Mouse (Mus musculus) myocyte (in vitro differentiated cells): ENCODE results near the gene Zfyve27. TPM values are rescaled to one million over a fixed set of nuclear protein-coding genes. Genes with fewer than 3 reads are reported as not detected.
A peak's percentile ranks its signal among the peaks of the same experiment; 100 is the strongest.

Experiments
- H3K27me3 ChIP-seq: one replicate; pipeline ENCODE4 v1.6.1; 2011; ENCODE audit not compliant: control insufficient read depth, insufficient read depth, insufficient read length
- H3K36me3 ChIP-seq: one replicate; pipeline ENCODE4 v1.6.1; 2011; ENCODE audit not compliant: control insufficient read depth, insufficient read depth
- H3K4me2 ChIP-seq: one replicate; pipeline ENCODE4 v1.6.1; 2011; ENCODE audit warnings: low read depth, control low read depth
- H3K4me3 ChIP-seq: one replicate; pipeline ENCODE4 v1.5.1; 2011; ENCODE audit warnings: mild to moderate bottlenecking, control low read depth, moderate library complexity
- H3K79me2 ChIP-seq: one replicate; pipeline ENCODE4 v1.6.1; 2011; ENCODE audit not compliant: control insufficient read depth, insufficient read depth
- H3ac ChIP-seq: one replicate; pipeline ENCODE4 v1.6.1; 2011; ENCODE audit not compliant: control insufficient read depth, insufficient read length
- CEBPB ChIP-seq: IDR thresholded peaks from 2 replicates; pipeline ENCODE4 v1.6.1; 2011; ENCODE audit warnings: mild to moderate bottlenecking, moderate library complexity; ENCODE audit not compliant: poor library complexity, insufficient read depth, severe bottlenecking
- E2F4 ChIP-seq: IDR thresholded peaks from one replicate; pipeline ENCODE4 v1.6.1; 2011; ENCODE audit warnings: mild to moderate bottlenecking, control low read depth, moderate library complexity; ENCODE audit not compliant: insufficient read depth
- MAX ChIP-seq: IDR thresholded peaks from one replicate; pipeline ENCODE4 v1.6.1; 2011; ENCODE audit warnings: low read depth, mild to moderate bottlenecking, control low read depth
- MYOD1 ChIP-seq, 3 experiments: IDR thresholded peaks; one replicate each; pipeline ENCODE4 v1.6.1; 2011; ENCODE audit warnings: control low read depth in 2 of 3, low read depth in 2 of 3, mild to moderate bottlenecking in 2 of 3, moderate library complexity in 1 of 3; ENCODE audit not compliant: insufficient read length in 2 of 3, control insufficient read depth in 1 of 3
- MYOG ChIP-seq, 3 experiments: IDR thresholded peaks; one replicate each; pipeline ENCODE4 v1.6.1; 2011; ENCODE audit warnings: control low read depth in 2 of 3, low read depth in 2 of 3, mild to moderate bottlenecking in 2 of 3; ENCODE audit not compliant: insufficient read length in 2 of 3, control insufficient read depth in 1 of 3, insufficient read depth in 1 of 3
- POLR2A ChIP-seq: IDR thresholded peaks from one replicate; pipeline ENCODE4 v1.6.1; 2011; ENCODE audit warnings: low read depth, mild to moderate bottlenecking, control low read depth, moderate library complexity; ENCODE audit not compliant: insufficient read length
- POLR2AphosphoS2 ChIP-seq: IDR thresholded peaks from one replicate; pipeline ENCODE4 v1.6.1; 2011; ENCODE audit warnings: low read depth, control low read depth; ENCODE audit not compliant: insufficient read length
- REST ChIP-seq: IDR thresholded peaks from one replicate; pipeline ENCODE4 v1.6.1; 2011; ENCODE audit warnings: mild to moderate bottlenecking, control low read depth, moderate library complexity; ENCODE audit not compliant: insufficient read depth, insufficient read length
- SRF ChIP-seq: IDR thresholded peaks from one replicate; pipeline ENCODE4 v1.6.1; 2011; ENCODE audit warnings: low read depth; ENCODE audit not compliant: control insufficient read depth, insufficient read length
- TCF12 ChIP-seq: IDR thresholded peaks from one replicate; pipeline ENCODE4 v1.6.1; 2011; ENCODE audit warnings: mild to moderate bottlenecking, control low read depth; ENCODE audit not compliant: poor library complexity, insufficient read depth, severe bottlenecking
- TCF3 ChIP-seq: IDR thresholded peaks from one replicate; pipeline ENCODE4 v1.6.1; 2011; ENCODE audit warnings: low read depth, control low read depth; ENCODE audit not compliant: insufficient read length
- USF1 ChIP-seq: IDR thresholded peaks from one replicate; pipeline ENCODE4 v1.6.1; 2011; ENCODE audit warnings: low read depth, mild to moderate bottlenecking, control low read depth, moderate library complexity
- polyA plus RNA-seq: library from polyadenylated mRNA; unstranded; fragments of >200 nt; fragmentation: generic; extraction: Trizol; gene quantifications from one replicate; pipeline ENCODE4 v1.2.1, GENCODE M21; 2012; ENCODE audit warnings: missing spikeins

Zfyve27 gene
- polyA plus RNA-seq, 1 experiment = 22.4 TPM

- Histone ChIP-seq H3K79me2 (no peaks in the 10 kb centered on the region), H3K27me3 (no peaks in the 10 kb centered on the region), H3ac (no peak overlapping the region), H3K4me3 (no peak overlapping the region), H3K4me2 (no peak overlapping the region), H3K36me3 (no peaks in the 10 kb centered on the region)
- no peak for TF ChIP-seq CEBPB
- TF ChIP-seq E2F4 = no peak
Observed at GRCm38 (mm10) chr19:42157493-42158237, 6.1 kb upstream of the Zfyve27 start.

GRCm38 (mm10) chr19:42158246-42159017 lies 5.3 kb upstream of the Zfyve27 start:
- TF ChIP-seq SRF (no peak), USF1 (no peak), E2F4 (no peak), TCF3 (no peak), TCF12 (no peak), MYOG (IDR thresholded peaks at IDR 0.05; ENCODE audit: control insufficient read depth in 1 of 3, insufficient read depth in 1 of 3, insufficient read length in 2 of 3, low read depth in 2 of 3) (no peak), POLR2A (no peak), MYOD1 (IDR thresholded peaks at IDR 0.05; ENCODE audit: control insufficient read depth in 1 of 3, insufficient read length in 2 of 3, low read depth in 2 of 3) (no peak), CEBPB (no peak), POLR2AphosphoS2 (no peak), MAX (no peak), REST (no peak)
- no peak overlapping the region for H3K4me2 ChIP-seq
- no peak overlapping the region for H3ac ChIP-seq
- H3K27me3 ChIP-seq = no peaks in the 10 kb centered on the region
- no peak overlapping the region for H3K4me3 ChIP-seq
- H3K36me3 ChIP-seq = no peaks in the 10 kb centered on the region
- no peaks in the 10 kb centered on the region for H3K79me2 ChIP-seq

GRCm38 (mm10) chr19:42164188-42164587 lies 437 bp downstream of the Zfyve27 start:
- no peak overlapping the region for H3K4me3 ChIP-seq
- no peaks in the 10 kb centered on the region for H3K79me2 ChIP-seq
- no peaks in the 10 kb centered on the region for H3K36me3 ChIP-seq
- H3ac ChIP-seq = no peak overlapping the region
- no peaks in the 10 kb centered on the region for H3K27me3 ChIP-seq
- H3K4me2 ChIP-seq = no peak overlapping the region
- no peak for TF ChIP-seq TCF3
- no peak for TF ChIP-seq REST
- no peak for TF ChIP-seq USF1
- no peak for TF ChIP-seq SRF
- TF ChIP-seq CEBPB = no peak
- no peak for TF ChIP-seq TCF12
- TF ChIP-seq MAX = no peak
- TF ChIP-seq MYOG (IDR thresholded peaks at IDR 0.05; ENCODE audit: control insufficient read depth in 1 of 3, insufficient read depth in 1 of 3, insufficient read length in 2 of 3, low read depth in 2 of 3) = no peak
- TF ChIP-seq MYOD1 (IDR thresholded peaks at IDR 0.05; ENCODE audit: control insufficient read depth in 1 of 3, insufficient read length in 2 of 3, low read depth in 2 of 3) = no peak
- TF ChIP-seq POLR2AphosphoS2 = no peak
- no peak for TF ChIP-seq E2F4
- no peak for TF ChIP-seq POLR2A

GRCm38 (mm10) chr19:42166130-42166529 lies 2.4 kb downstream of the Zfyve27 start:
- no peaks in the 10 kb centered on the region for H3K27me3 ChIP-seq

More at GRCm38 (mm10) chr19:42166130-42166529, 2.4 kb downstream of the Zfyve27 start:
- H3ac ChIP-seq = no peak overlapping the region
- no peaks in the 10 kb centered on the region for H3K36me3 ChIP-seq
- H3K4me3 ChIP-seq = no peak overlapping the region
- TF ChIP-seq USF1 (no peak), E2F4 (no peak), MYOG (IDR thresholded peaks at IDR 0.05; ENCODE audit: control insufficient read depth in 1 of 3, insufficient read depth in 1 of 3, insufficient read length in 2 of 3, low read depth in 2 of 3) (no peak), MYOD1 (IDR thresholded peaks at IDR 0.05; ENCODE audit: control insufficient read depth in 1 of 3, insufficient read length in 2 of 3, low read depth in 2 of 3) (no peak), REST (no peak), TCF3 (no peak), POLR2A (no peak), CEBPB (no peak), MAX (no peak), SRF (no peak), POLR2AphosphoS2 (no peak), TCF12 (no peak)
- H3K79me2 ChIP-seq = peaks cover 5% of the 10 kb centered on the region
- peak overlapping the region; percentile 84 for H3K4me2 ChIP-seq
